In genomic region chr8:64335495-64335894, GRCm38 (mm10) we compare ENCODE assay signal across 22 mouse cellular contexts.
DNase-seq lines count a peak whose midpoint lies in the region; ATAC-seq lines count a peak whose summit lies in the region.
"Had no signal": no experiment of that assay in that cellular context is flagged by ENCODE, and none has a peak within 500 bp of the region (broad histone marks: within the 10 kb centered on the region; RNA-seq: fewer than 3 reads in every experiment).

No protein-coding gene starts in this region.

- intact Hi-C loops in left cerebral cortex, postnatal 10 days (cut with DNase I), result no loop called here

- DNase-seq in embryo, embryonic 10 days (ENCODE audit: low spot score), result peak; percentile 5
- DNase-seq in embryo, embryonic 9.5 days (ENCODE audit: extremely low spot score), result no peak
- peak; percentile 95 for DNase-seq in brain, adult 2 months (ENCODE audit: low read depth, low spot score)
- DNase-seq in cerebellum, adult 8-10 months, result peak; percentile 53
- DNase-seq in cerebellum, postnatal 25 days, result peak; percentile 55 to 65
- DNase-seq in adrenal gland, adult 18-20 months (ENCODE audit: low spot score in 2 of 2), result no peak
- DNase-seq in left cerebral cortex, postnatal 10 days (ENCODE audit: extremely low spot score in 1 of 2, low spot score in 2 of 2), result no peak
- DNase-seq: adrenal gland, postnatal 36 days; gastrocnemius, postnatal 10 days; heart, postnatal 10 days; kidney, adult 11 months; kidney, postnatal 25 days; liver, embryonic 13.5 days; lung, adult 2 months; lung, postnatal 14 days; right cerebral cortex, adult 18-20 months; right cerebral cortex, postnatal 4 days; thymus, adult 18-20 months; thymus, postnatal 36 days had no signal

- ATAC-seq in megakaryocyte, adult 5-6 weeks (ENCODE audit: poor library complexity, severe bottlenecking), result no peak
- ATAC-seq: forebrain, embryonic 16.5 days; inflammation-experienced regulatory T-cells, adult 6 months had no signal

Comparison
In these comparisons a context has a peak if more than half of its experiments do, and no peak if none do; other contexts are left out.
1. DNase-seq: peak in embryo, embryonic 10 days (single experiment), brain, adult 2 months (single experiment), cerebellum, adult 8-10 months (single experiment) and cerebellum, postnatal 25 days (2 of 2); none in embryo, embryonic 9.5 days (single experiment), adrenal gland, adult 18-20 months (0 of 2) and left cerebral cortex, postnatal 10 days (0 of 2).